Mouse (Mus musculus): ENCODE measurements around the gene Ska2. TPM values are rescaled to one million over a fixed set of nuclear protein-coding genes. Genes with fewer than 3 reads are reported as not detected.

Ska2 gene
- total RNA-seq, 2 experiments from 2014 or later = 12.7 to 14.4 TPM

GRCm38 (mm10) chr11:87162687-87163086 lies 53.7 kb downstream of the Ska2 start:
- DNase-seq (ENCODE audit: low spot score in 2 of 2) = no peak

- DNase-seq (ENCODE audit: low spot score in 2 of 2) = no peak
Measured at GRCm38 (mm10) chr11:87163751-87164150, 54.7 kb downstream of the Ska2 start.

GRCm38 (mm10) chr11:87173625-87174024 lies 64.6 kb downstream of the Ska2 start:
- no peak for DNase-seq (ENCODE audit: low spot score in 2 of 2)

Small RNA genes within 50 kb of the gene (microRNA-seq; reads per million reads assigned to microRNA genes)
- gene Mir301 = 2,728 reads per million, percentile 87 among the genes with 10 or more reads in this experiment

Other genes with a start within 250 kb of the Ska2 start
- 10 to 100 TPM; 34.4 to 39.5 TPM for gene Ypel2, start 115.5 kb upstream of the Ska2 start, total RNA-seq (2021)
- 1 to 10 TPM; 7.8 to 9.6 TPM for gene Gdpd1, start 35.2 kb upstream of the Ska2 start, total RNA-seq (2021)
- gene Smg8, start 22.5 kb upstream of the Ska2 start, total RNA-seq (2021) = 10 to 100 TPM; 16.7 to 19.4 TPM
- gene Prr11, start 526 bp upstream of the Ska2 start, total RNA-seq (2021) = 1 to 10 TPM; 7.9 to 8.6 TPM
- 10 to 100 TPM; 26.2 to 34.2 TPM for gene Trim37, start 17.8 kb downstream of the Ska2 start, total RNA-seq (2021)
- gene Ppm1e, start 249.8 kb downstream of the Ska2 start, total RNA-seq (2021) = 10 to 100 TPM; 17.7 to 18.6 TPM